ENCODE assay signal across 9 mouse cellular contexts in genomic region chr1:173377380-173378112, GRCm38 (mm10). TPM values are rescaled to one million over a fixed set of nuclear protein-coding genes. Genes with fewer than 3 reads are reported as not detected.
DNase-seq lines count a peak whose midpoint lies in the region; ATAC-seq and TF ChIP-seq lines count a peak whose summit lies in the region.
"Had no signal": no experiment of that assay in that cellular context is flagged by ENCODE, and none has a peak within 500 bp of the region (broad histone marks: within the 10 kb centered on the region; RNA-seq: fewer than 3 reads in every experiment).

No protein-coding gene starts in this region.

- no peak overlapping the region for H3K4me2 ChIP-seq in limb, embryonic 11.5 days (ENCODE audit: low read depth, severe bottlenecking)
- H3K4me2 ChIP-seq in midbrain, postnatal 0 days (ENCODE audit: low read depth, low read length, poor library complexity, severe bottlenecking): peak overlapping the region; percentile 15; the same call in 1 of the 2 replicates
- H3K4me2 ChIP-seq: embryonic facial prominence, embryonic 13.5 days had no signal

- 38% methylated on average over 13 of the region's 13 CpGs for WGBS in limb, embryonic 11.5 days
- 26% methylated on average over 13 of the region's 13 CpGs for WGBS in midbrain, postnatal 0 days

- no peaks in the 10 kb centered on the region for H3K36me3 ChIP-seq in limb, embryonic 11.5 days (ENCODE audit: control insufficient read depth, insufficient read depth, low read length)
- H3K36me3 ChIP-seq in midbrain, postnatal 0 days (ENCODE audit: insufficient read depth, low read length): no peaks in the 10 kb centered on the region
- no peaks in the 10 kb centered on the region for H3K36me3 ChIP-seq in testis, adult 2 months (ENCODE audit: control insufficient read depth, insufficient read depth, low read length)
- H3K36me3 ChIP-seq: embryonic facial prominence, embryonic 13.5 days had no signal

- H3K9me3 ChIP-seq in limb, embryonic 11.5 days (ENCODE audit: control insufficient read depth, low read length): no peaks in the 10 kb centered on the region
- no peaks in the 10 kb centered on the region for H3K9me3 ChIP-seq in midbrain, postnatal 0 days (ENCODE audit: low read length)
- H3K9me3 ChIP-seq: embryonic facial prominence, embryonic 13.5 days had no signal

- no peak overlapping the region for H3K9ac ChIP-seq in limb, embryonic 11.5 days (ENCODE audit: low read length)
- H3K9ac ChIP-seq in midbrain, postnatal 0 days (replicated peaks; ENCODE audit: low read length, poor library complexity, severe bottlenecking): no peak overlapping the region
- H3K9ac ChIP-seq: embryonic facial prominence, embryonic 13.5 days had no signal

- no peaks in the 10 kb centered on the region for H3K27me3 ChIP-seq in limb, embryonic 11.5 days (ENCODE audit: control insufficient read depth, insufficient read depth, low read length)
- no peaks in the 10 kb centered on the region for H3K27me3 ChIP-seq in midbrain, postnatal 0 days (ENCODE audit: insufficient read depth, low read length)
- H3K27me3 ChIP-seq in testis, adult 2 months (ENCODE audit: control insufficient read depth, insufficient read depth, low read length): no peaks in the 10 kb centered on the region
- H3K27me3 ChIP-seq: embryonic facial prominence, embryonic 13.5 days had no signal

- H3K4me3 ChIP-seq in limb, embryonic 11.5 days (ENCODE audit: low read depth, low read length): no peak overlapping the region
- no peak overlapping the region for H3K4me3 ChIP-seq in midbrain, postnatal 0 days (ENCODE audit: low read depth, low read length)
- no peak overlapping the region for H3K4me3 ChIP-seq in testis, adult 2 months (ENCODE audit: control insufficient read depth, low read depth, low read length)
- H3K4me3 ChIP-seq: embryonic facial prominence, embryonic 13.5 days had no signal

- TF ChIP-seq CTCF in midbrain, postnatal 0 days (IDR thresholded peaks at IDR 0.05): peak; percentile 100
- TF ChIP-seq CTCF in testis, adult 2 months (IDR thresholded peaks at IDR 0.05; ENCODE audit: control insufficient read depth, insufficient read depth, insufficient replicate concordance, low read depth, low read length): peak; percentile 75; the same call in 1 of the 2 replicates

- H3K27ac ChIP-seq in limb, embryonic 11.5 days (replicated peaks; ENCODE audit: low read depth, low read length): no peak overlapping the region
- no peak overlapping the region for H3K27ac ChIP-seq in midbrain, postnatal 0 days (ENCODE audit: low read depth, low read length)
- no peak overlapping the region for H3K27ac ChIP-seq in testis, adult 2 months (ENCODE audit: control insufficient read depth, insufficient read depth, low read depth, low read length)
- H3K27ac ChIP-seq: embryonic facial prominence, embryonic 13.5 days had no signal

- TF ChIP-seq POLR2A in testis, adult 2 months (IDR thresholded peaks at IDR 0.05; ENCODE audit: control insufficient read depth, low read depth, low read length): no peak

- DNase-seq in urinary bladder, postnatal 25 days (ENCODE audit: low spot score): peak; percentile 35
- DNase-seq in urinary bladder, adult 2 months (ENCODE audit: low spot score): no peak
- DNase-seq in cerebellum, postnatal 10 days: peak; percentile 95 to 96
- peak; percentile 56 to 70 for DNase-seq in frontal cortex, postnatal 14 days (ENCODE audit: low spot score in 2 of 2)
- DNase-seq in kidney, adult 9 months: peak; percentile 22
- peak; percentile 62 for DNase-seq in limb, embryonic 11.5 days (ENCODE audit: low spot score)
- DNase-seq in midbrain, postnatal 0 days (ENCODE audit: low spot score): peak; percentile 86

- H3K4me1 ChIP-seq in limb, embryonic 11.5 days (ENCODE audit: control insufficient read depth, insufficient read depth, low read length): no peaks in the 10 kb centered on the region
- no peaks in the 10 kb centered on the region for H3K4me1 ChIP-seq in midbrain, postnatal 0 days (ENCODE audit: insufficient read depth, low read length)
- no peaks in the 10 kb centered on the region for H3K4me1 ChIP-seq in testis, adult 2 months (ENCODE audit: control insufficient read depth, insufficient read depth, low read length)
- H3K4me1 ChIP-seq: embryonic facial prominence, embryonic 13.5 days had no signal

- ATAC-seq in limb, embryonic 11.5 days (ENCODE audit: insufficient number of reproducible peaks, low FRiP score, low TSS enrichment, low read depth): no peak
- peak; percentile 88 for ATAC-seq in midbrain, postnatal 0 days (ENCODE audit: low FRiP score)

RNA-seq across cellular contexts. Expression of gene Cadm3, which starts 10.1 kb away (rescaled TPM):
- 34.3 and 36.2 TPM in 2 replicates for polyA plus RNA-seq in urinary bladder, adult 2 months (2012; rRNA removed)
- 1.1 and 1.4 TPM in 2 replicates for polyA plus RNA-seq in limb, embryonic 11.5 days (2014; fragmentation: Nextera tagmentation; extraction: Ambion mirVana)
- 547 and 554 TPM in 2 replicates for total RNA-seq in midbrain, postnatal 0 days (2014; rRNA removed)
- polyA plus RNA-seq in midbrain, postnatal 0 days (2015; fragmentation: Nextera tagmentation; extraction: Ambion mirVana): 53.9 and 60.8 TPM in 2 replicates
- polyA plus RNA-seq in testis, adult 2 months (2012; rRNA removed): 0.11 and 0.22 TPM in 2 replicates

RNA-seq across cellular contexts. Expression of gene Aim2, which starts 26.9 kb away (rescaled TPM):
- 3.7 and 6.6 TPM in 2 replicates for polyA plus RNA-seq in urinary bladder, adult 2 months (2012; rRNA removed)
- 1.2 and 2.5 TPM in 2 replicates for polyA plus RNA-seq in limb, embryonic 11.5 days (2014; fragmentation: Nextera tagmentation; extraction: Ambion mirVana)
- total RNA-seq in midbrain, postnatal 0 days (2014; rRNA removed): 0.66 and 2.8 TPM in 2 replicates
- polyA plus RNA-seq in midbrain, postnatal 0 days (2015; fragmentation: Nextera tagmentation; extraction: Ambion mirVana): 0.89 and 1.0 TPM in 2 replicates
- 0.12 and 0.27 TPM in 2 replicates for polyA plus RNA-seq in testis, adult 2 months (2012; rRNA removed)

RNA-seq across cellular contexts. Expression of gene Ackr1, which starts 44.0 kb away (rescaled TPM):
- polyA plus RNA-seq in urinary bladder, adult 2 months (2012; rRNA removed): 13.7 and 16.6 TPM in 2 replicates
- polyA plus RNA-seq in limb, embryonic 11.5 days (2014; fragmentation: Nextera tagmentation; extraction: Ambion mirVana): 1.5 and 1.7 TPM in 2 replicates
- total RNA-seq in midbrain, postnatal 0 days (2014; rRNA removed): 38.0 and 52.3 TPM in 2 replicates
- 23.1 and 24.1 TPM in 2 replicates for polyA plus RNA-seq in midbrain, postnatal 0 days (2015; fragmentation: Nextera tagmentation; extraction: Ambion mirVana)
- 0.23 and 0.26 TPM in 2 replicates for polyA plus RNA-seq in testis, adult 2 months (2012; rRNA removed)

Comparison
In these comparisons a context has a peak if more than half of its experiments do, and no peak if none do; other contexts are left out.
1. RNA of gene Cadm3, which starts 10.1 kb away (polyA plus RNA-seq): 53.9 to 60.8 TPM in midbrain, postnatal 0 days and 34.3 to 36.2 TPM in urinary bladder, adult 2 months; 1.1 to 1.4 TPM in limb, embryonic 11.5 days and 0.11 to 0.22 TPM in testis, adult 2 months; every median in the first group is over 10 times any median in the second.